In the genomic region with DNA sequence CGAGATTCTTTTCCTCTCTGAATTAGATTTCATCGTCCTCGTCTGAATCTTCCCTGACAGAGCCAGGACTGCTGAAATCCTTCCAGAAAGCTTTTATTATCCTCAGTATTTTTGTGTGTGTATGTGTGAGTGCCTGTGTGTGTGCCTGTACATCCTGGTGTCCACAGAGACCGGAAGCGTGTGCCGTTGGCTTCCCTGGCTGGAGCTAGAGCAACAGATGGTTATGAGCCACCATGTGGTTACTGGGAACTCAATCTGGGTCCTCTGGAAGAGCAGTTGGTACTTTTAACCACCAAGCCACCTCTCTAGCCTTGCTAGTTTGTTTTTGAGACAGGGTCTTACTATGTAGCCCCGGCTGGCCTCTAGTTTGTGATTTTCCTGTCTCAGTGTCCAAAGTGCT, we compare ENCODE assay signal across 22 mouse cellular contexts. TPM values are rescaled to one million over a fixed set of nuclear protein-coding genes. Genes with fewer than 3 reads are reported as not detected.
A peak's percentile ranks its signal among the peaks of the same experiment; 100 is the strongest.
DNase-seq lines count a peak whose midpoint lies in the region; ATAC-seq and TF ChIP-seq lines count a peak whose summit lies in the region.
"Had no signal": no experiment of that assay in that cellular context is flagged by ENCODE, and none has a peak within 500 bp of the region (broad histone marks: within the 10 kb centered on the region; RNA-seq: fewer than 3 reads in every experiment).

No protein-coding gene starts in this region.

- H3K4me2 ChIP-seq in liver, embryonic 12.5 days = no peak overlapping the region
- H3K4me2 ChIP-seq: embryonic facial prominence, embryonic 12.5 days; embryonic facial prominence, embryonic 15.5 days; forebrain, embryonic 15.5 days; heart, embryonic 11.5 days; hindbrain, embryonic 12.5 days; hindbrain, embryonic 15.5 days had no signal

- peaks cover 27% of the 10 kb centered on the region for H3K4me1 ChIP-seq in liver, adult 2 months (ENCODE audit: control insufficient read depth, insufficient read depth, low read length)
- H3K4me1 ChIP-seq in liver, embryonic 12.5 days = no peaks in the 10 kb centered on the region
- peaks cover 17% of the 10 kb centered on the region for H3K4me1 ChIP-seq in small intestine, adult 2 months (ENCODE audit: control insufficient read depth, insufficient read depth, insufficient read length, low read length)
- peaks cover 6% of the 10 kb centered on the region; the same call in 1 of the 2 replicates for H3K4me1 ChIP-seq in embryonic facial prominence, embryonic 10.5 days
- H3K4me1 ChIP-seq: embryonic facial prominence, embryonic 12.5 days; forebrain, embryonic 15.5 days; hindbrain, embryonic 12.5 days; hindbrain, embryonic 15.5 days had no signal

- peak overlapping the region; percentile 55 for H3K9ac ChIP-seq in liver, adult 2 months (ENCODE audit: low read depth, low read length)
- H3K9ac ChIP-seq in liver, embryonic 12.5 days = no peak overlapping the region
- H3K9ac ChIP-seq: embryonic facial prominence, embryonic 12.5 days; embryonic facial prominence, embryonic 15.5 days; forebrain, embryonic 15.5 days; hindbrain, embryonic 12.5 days; hindbrain, embryonic 15.5 days had no signal

- peak; percentile 35 for DNase-seq in layer of hippocampus, adult 11-12 months (ENCODE audit: low spot score)
- DNase-seq in layer of hippocampus, postnatal 25 days (ENCODE audit: extremely low spot score in 1 of 2, low spot score in 1 of 2) = no peak
- DNase-seq in liver, adult 2 months (ENCODE audit: extremely low read depth, low read depth, low spot score) = no peak
- DNase-seq in urinary bladder, adult 2 months (ENCODE audit: low spot score) = peak; percentile 6
- no peak for DNase-seq in urinary bladder, postnatal 4 days (ENCODE audit: low spot score in 2 of 2)
- no peak for DNase-seq in embryonic facial prominence, embryonic 10.5 days (ENCODE audit: low spot score)
- DNase-seq: cerebellum, adult 11 months; cerebellum, adult 8-10 months; gastrocnemius, postnatal 10 days; gastrocnemius, postnatal 36 days; heart, adult 2 months had no signal

- H3K9me3 ChIP-seq in liver, embryonic 12.5 days (replicated peaks) = no peaks in the 10 kb centered on the region
- no peaks in the 10 kb centered on the region for H3K9me3 ChIP-seq in embryonic facial prominence, embryonic 10.5 days
- H3K9me3 ChIP-seq: embryonic facial prominence, embryonic 12.5 days; embryonic facial prominence, embryonic 15.5 days; forebrain, embryonic 15.5 days; hindbrain, embryonic 12.5 days; hindbrain, embryonic 15.5 days had no signal

- ATAC-seq in liver, embryonic 12.5 days = no peak
- ATAC-seq: CD4-positive, CD25-positive, alpha-beta regulatory T cell, adult 4 months; forebrain, embryonic 15.5 days had no signal

- no peak for TF ChIP-seq CTCF in liver, adult 2 months (IDR thresholded peaks at IDR 0.05; ENCODE audit: low read depth, low read length)
- no peak for TF ChIP-seq CTCF in small intestine, adult 2 months (IDR thresholded peaks at IDR 0.05; ENCODE audit: extremely low read depth, insufficient read length, insufficient replicate concordance, low read depth, low read length)

- H3K79me2 ChIP-seq in liver, adult 2 months (ENCODE audit: control insufficient read depth, insufficient read depth, low read length) = no peaks in the 10 kb centered on the region

- H3K27me3 ChIP-seq in liver, adult 2 months (ENCODE audit: control insufficient read depth, insufficient read depth, low read length) = no peaks in the 10 kb centered on the region
- peaks cover 21% of the 10 kb centered on the region for H3K27me3 ChIP-seq in liver, embryonic 12.5 days (replicated peaks)
- H3K27me3 ChIP-seq in small intestine, adult 2 months (ENCODE audit: control insufficient read depth, insufficient read depth, low read length) = no peaks in the 10 kb centered on the region
- no peaks in the 10 kb centered on the region for H3K27me3 ChIP-seq in embryonic facial prominence, embryonic 10.5 days (replicated peaks; ENCODE audit: low read depth, poor library complexity, severe bottlenecking)
- H3K27me3 ChIP-seq: embryonic facial prominence, embryonic 12.5 days; embryonic facial prominence, embryonic 15.5 days; forebrain, embryonic 15.5 days; hindbrain, embryonic 12.5 days; hindbrain, embryonic 15.5 days had no signal

- peak overlapping the region; percentile 93 for H3K27ac ChIP-seq in liver, adult 2 months (replicated peaks; ENCODE audit: insufficient read depth, low read depth, low read length)
- no peak overlapping the region for H3K27ac ChIP-seq in liver, embryonic 12.5 days
- H3K27ac ChIP-seq in small intestine, adult 2 months (ENCODE audit: insufficient read depth, low read depth, low read length) = peak overlapping the region; percentile 67
- no peak overlapping the region for H3K27ac ChIP-seq in embryonic facial prominence, embryonic 10.5 days (replicated peaks)
- H3K27ac ChIP-seq: embryonic facial prominence, embryonic 12.5 days; embryonic facial prominence, embryonic 15.5 days; forebrain, embryonic 15.5 days; heart, adult 2 months; hindbrain, embryonic 12.5 days; hindbrain, embryonic 15.5 days had no signal

- H3K4me3 ChIP-seq in liver, adult 2 months (ENCODE audit: insufficient read depth, low read depth, low read length) = no peak overlapping the region
- H3K4me3 ChIP-seq in liver, embryonic 12.5 days = no peak overlapping the region
- no peak overlapping the region for H3K4me3 ChIP-seq in small intestine, adult 2 months (ENCODE audit: low read depth, low read length)
- H3K4me3 ChIP-seq in embryonic facial prominence, embryonic 10.5 days = no peak overlapping the region
- H3K4me3 ChIP-seq: embryonic facial prominence, embryonic 12.5 days; embryonic facial prominence, embryonic 15.5 days; forebrain, embryonic 15.5 days; heart, adult 2 months; hindbrain, embryonic 12.5 days; hindbrain, embryonic 15.5 days had no signal

- TF ChIP-seq POLR2A in liver, adult 2 months (IDR thresholded peaks at IDR 0.05; ENCODE audit: extremely low read depth, insufficient read depth, low read length) = no peak
- TF ChIP-seq POLR2A in small intestine, adult 2 months (IDR thresholded peaks at IDR 0.05; ENCODE audit: low read depth, low read length) = no peak

- WGBS in liver, adult 2 months = 28% methylated on average over 7 of the region's 7 CpGs
- 77% methylated on average over 7 of the region's 7 CpGs for WGBS in liver, embryonic 12.5 days (ENCODE audit: insufficient replicate concordance)
- WGBS in small intestine, adult 2 months = 61% methylated on average over 7 of the region's 7 CpGs
- 88% methylated on average over 7 of the region's 7 CpGs for WGBS in embryonic facial prominence, embryonic 10.5 days

- no peaks in the 10 kb centered on the region for H3K36me3 ChIP-seq in liver, adult 2 months (ENCODE audit: control insufficient read depth, insufficient read depth, low read length)
- H3K36me3 ChIP-seq in liver, embryonic 12.5 days = no peaks in the 10 kb centered on the region
- no peaks in the 10 kb centered on the region for H3K36me3 ChIP-seq in small intestine, adult 2 months (ENCODE audit: control insufficient read depth, insufficient read depth, low read length)
- no peaks in the 10 kb centered on the region for H3K36me3 ChIP-seq in embryonic facial prominence, embryonic 10.5 days (replicated peaks)
- H3K36me3 ChIP-seq: embryonic facial prominence, embryonic 12.5 days; embryonic facial prominence, embryonic 15.5 days; forebrain, embryonic 15.5 days; hindbrain, embryonic 12.5 days; hindbrain, embryonic 15.5 days had no signal

RNA-seq across cellular contexts. Expression of gene Zfp3, which starts 21.9 kb away (rescaled TPM):
- 10 to 100 TPM; 23.1 to 24.8 TPM for total RNA-seq in layer of hippocampus, postnatal 25 days (2021)
- total RNA-seq in liver, adult 2 months (2014; rRNA removed) = 1.8 and 1.9 TPM in 2 replicates
- polyA plus RNA-seq in liver, adult 2 months (2012; rRNA removed) = 0.47 and 0.87 TPM in 2 replicates
- 1.9 and 2.2 TPM in 2 replicates for polyA plus RNA-seq in liver, embryonic 12.5 days (2016; fragmentation: Nextera tagmentation; extraction: Ambion mirVana)
- polyA plus RNA-seq in urinary bladder, adult 2 months (2012; rRNA removed) = 5.8 and 6.5 TPM in 2 replicates
- 0.61 and 0.72 TPM in 2 replicates for polyA plus RNA-seq in small intestine, adult 2 months (2012; rRNA removed)
- 4.7 and 5.7 TPM in 2 replicates for polyA plus RNA-seq in embryonic facial prominence, embryonic 10.5 days (2016; fragmentation: Nextera tagmentation; extraction: Ambion mirVana)

RNA-seq across cellular contexts. Expression of gene Kif1c, which starts 41.8 kb away (rescaled TPM):
- total RNA-seq in layer of hippocampus, postnatal 25 days (2021) = 10 to 100 TPM; 71.5 to 78.9 TPM
- total RNA-seq in liver, adult 2 months (2014; rRNA removed) = 50.8 and 60.9 TPM in 2 replicates
- 75.6 and 93.7 TPM in 2 replicates for polyA plus RNA-seq in liver, adult 2 months (2012; rRNA removed)
- polyA plus RNA-seq in liver, embryonic 12.5 days (2016; fragmentation: Nextera tagmentation; extraction: Ambion mirVana) = 1.0 and 1.1 TPM in 2 replicates
- polyA plus RNA-seq in urinary bladder, adult 2 months (2012; rRNA removed) = 77.5 and 105 TPM in 2 replicates
- polyA plus RNA-seq in small intestine, adult 2 months (2012; rRNA removed) = 33.9 and 87.1 TPM in 2 replicates
- polyA plus RNA-seq in embryonic facial prominence, embryonic 10.5 days (2016; fragmentation: Nextera tagmentation; extraction: Ambion mirVana) = 1.6 and 2.0 TPM in 2 replicates

RNA-seq across cellular contexts. Expression of gene Inca1, which starts 42.2 kb away (rescaled TPM):
- 1 to 10 TPM; 3.1 to 3.4 TPM for total RNA-seq in layer of hippocampus, postnatal 25 days (2021)
- 14.1 and 18.4 TPM in 2 replicates for total RNA-seq in liver, adult 2 months (2014; rRNA removed)
- polyA plus RNA-seq in liver, adult 2 months (2012; rRNA removed) = 19.5 and 29.9 TPM in 2 replicates
- 0.41 and 0.97 TPM in 2 replicates for polyA plus RNA-seq in liver, embryonic 12.5 days (2016; fragmentation: Nextera tagmentation; extraction: Ambion mirVana)
- 4.3 and 5.1 TPM in 2 replicates for polyA plus RNA-seq in urinary bladder, adult 2 months (2012; rRNA removed)
- polyA plus RNA-seq in small intestine, adult 2 months (2012; rRNA removed) = 0.38 and 0.79 TPM in 2 replicates
- 0.69 and 0.99 TPM in 2 replicates for polyA plus RNA-seq in embryonic facial prominence, embryonic 10.5 days (2016; fragmentation: Nextera tagmentation; extraction: Ambion mirVana)
- total RNA-seq: granulocyte monocyte progenitor cell, adult 5-6 weeks; hematopoietic stem cell, adult 5-6 weeks had no signal

RNA-seq across cellular contexts. Expression of gene Camta2, which starts 54.2 kb away (rescaled TPM):
- total RNA-seq in layer of hippocampus, postnatal 25 days (2021) = 100 to 1,000 TPM; 326 to 389 TPM
- 2.3 and 3.0 TPM in 2 replicates for total RNA-seq in liver, adult 2 months (2014; rRNA removed)
- polyA plus RNA-seq in liver, adult 2 months (2012; rRNA removed) = 14.7 and 16.9 TPM in 2 replicates
- polyA plus RNA-seq in liver, embryonic 12.5 days (2016; fragmentation: Nextera tagmentation; extraction: Ambion mirVana) = 6.1 and 6.4 TPM in 2 replicates
- polyA plus RNA-seq in urinary bladder, adult 2 months (2012; rRNA removed) = 16.6 and 25.4 TPM in 2 replicates
- 27.7 and 66.7 TPM in 2 replicates for polyA plus RNA-seq in small intestine, adult 2 months (2012; rRNA removed)
- 10.5 and 10.9 TPM in 2 replicates for polyA plus RNA-seq in embryonic facial prominence, embryonic 10.5 days (2016; fragmentation: Nextera tagmentation; extraction: Ambion mirVana)

Comparison
In these comparisons a context has a peak if more than half of its experiments do, and no peak if none do; other contexts are left out.
1. DNase-seq: peak in layer of hippocampus, adult 11-12 months (single experiment) and urinary bladder, adult 2 months (single experiment); none in layer of hippocampus, postnatal 25 days (0 of 2), liver, adult 2 months (single experiment), urinary bladder, postnatal 4 days (0 of 2) and embryonic facial prominence, embryonic 10.5 days (single experiment).
2. H3K27ac ChIP-seq: peak in liver, adult 2 months (single experiment) and small intestine, adult 2 months (single experiment); none in liver, embryonic 12.5 days (single experiment) and embryonic facial prominence, embryonic 10.5 days (single experiment).
3. RNA of gene Kif1c, which starts 41.8 kb away (polyA plus RNA-seq): 33.9 to 87.1 TPM in small intestine, adult 2 months, 77.5 to 105 TPM in urinary bladder, adult 2 months and 75.6 to 93.7 TPM in liver, adult 2 months; 1.6 to 2.0 TPM in embryonic facial prominence, embryonic 10.5 days and 1.0 to 1.1 TPM in liver, embryonic 12.5 days; every median in the first group is over 10 times any median in the second.